Mouse (Mus musculus) left cerebral cortex, adult 18-20 months (tissue): ENCODE data around the gene Gm3238. TPM values are rescaled to one million over a fixed set of nuclear protein-coding genes. Genes with fewer than 3 reads are reported as not detected.
"Not testable (repeated sequence)": the region's sequence is repeated elsewhere in the genome, so short reads cannot be mapped to it uniquely, and the experiment has no call there.

Experiments used
- DNase-seq, 2 experiments: peaks; one replicate each; pipeline ENCODE4 v3.0.0; 2021 to 2022; ENCODE audit warnings: low spot score in 2 of 2, mixed read lengths in 1 of 2
- long read RNA-seq, 2 experiments: library from polyadenylated mRNA; stranded (forward); transcript quantifications; one replicate each; pipeline ENCODE4 v2.0.0; 2021
- total RNA-seq, 2 experiments: library from RNA; stranded (reverse); gene quantifications; 2 replicates each; pipeline ENCODE4 v1.2.3; 2021

The Gm3238 gene
- not detected for total RNA-seq
- long read RNA-seq, experiment 1 = 0 reads
- long read RNA-seq, experiment 2 = 0 reads

- DNase-seq = not testable (repeated sequence)
These were observed at the start of gene Gm3238 for GRCm38 (mm10) chr10:77771225-77771624. TSS of gene Gm3238 (minus strand) at chr10:77771325.

- no peak for DNase-seq
These were observed 48.1 kb upstream of the Gm3238 start for GRCm38 (mm10) chr10:77819203-77819602.

- no peak for DNase-seq
These were observed 47.4 kb upstream of the Gm3238 start for GRCm38 (mm10) chr10:77818523-77818922.

GRCm38 (mm10) chr10:77815514-77815913 lies 44.4 kb upstream of the Gm3238 start:
- no peak for DNase-seq

GRCm38 (mm10) chr10:77814382-77814781 lies 43.3 kb upstream of the Gm3238 start, which contains the start of gene Gm2696:
TSS of gene Gm2696 (plus strand) at chr10:77814682.
- DNase-seq = no peak

GRCm38 (mm10) chr10:77811743-77812142 lies 40.6 kb upstream of the Gm3238 start, which contains the start of gene Gm9507:
TSS of gene Gm9507 (minus strand) at chr10:77811843.
- no peak for DNase-seq

- no peak for DNase-seq
These were observed 33.0 kb upstream of the Gm3238 start for GRCm38 (mm10) chr10:77804095-77804494.

GRCm38 (mm10) chr10:77798921-77799508 lies 27.9 kb upstream of the Gm3238 start, which contains the start of gene Gm19668:
TSS of gene Gm19668 (minus strand) at chr10:77799133.
- no peak for DNase-seq

GRCm38 (mm10) chr10:77798164-77798920 lies 27.2 kb upstream of the Gm3238 start:
- DNase-seq = not testable (repeated sequence)

- DNase-seq = no peak
These were observed 26.6 kb upstream of the Gm3238 start for GRCm38 (mm10) chr10:77797677-77798076.

GRCm38 (mm10) chr10:77794976-77795375 lies 23.9 kb upstream of the Gm3238 start, which contains the start of gene Gm9639:
TSS of gene Gm9639 (minus strand) at chr10:77795076.
- DNase-seq = no peak

GRCm38 (mm10) chr10:77788621-77789020 lies 17.5 kb upstream of the Gm3238 start:
- DNase-seq = no peak

- not testable (repeated sequence) for DNase-seq
These were observed 16.8 kb upstream of the Gm3238 start, which contains the start of gene Gm7137 for GRCm38 (mm10) chr10:77787876-77788275. TSS of gene Gm7137 (minus strand) at chr10:77788200.

- not testable (repeated sequence) for DNase-seq
These were observed 12.3 kb upstream of the Gm3238 start for GRCm38 (mm10) chr10:77783396-77783795.

- DNase-seq = not testable (repeated sequence)
These were observed 11.3 kb upstream of the Gm3238 start, which contains the start of gene Gm3250 for GRCm38 (mm10) chr10:77782442-77782841. TSS of gene Gm3250 (minus strand) at chr10:77782542.

- not testable (repeated sequence) for DNase-seq
These were observed 5.7 kb upstream of the Gm3238 start, which contains the start of gene Gm7138 for GRCm38 (mm10) chr10:77776844-77777243. TSS of gene Gm7138 (minus strand) at chr10:77776944.

GRCm38 (mm10) chr10:77772142-77772541 lies 1.0 kb upstream of the Gm3238 start:
- DNase-seq = not testable (repeated sequence)

- DNase-seq = no peak
These were observed 1.4 kb downstream of the Gm3238 start for GRCm38 (mm10) chr10:77769727-77770126.

- not testable (repeated sequence) for DNase-seq
These were observed 11.5 kb downstream of the Gm3238 start, which contains the start of gene Gm3233 for GRCm38 (mm10) chr10:77759582-77759981. TSS of gene Gm3233 (minus strand) at chr10:77759682.

GRCm38 (mm10) chr10:77753448-77753847 lies 17.7 kb downstream of the Gm3238 start:
- no peak for DNase-seq

GRCm38 (mm10) chr10:77752312-77752711 lies 18.8 kb downstream of the Gm3238 start:
- DNase-seq = not testable (repeated sequence)

- DNase-seq = not testable (repeated sequence)
These were observed 19.9 kb downstream of the Gm3238 start, which contains the start of gene Gm9736 for GRCm38 (mm10) chr10:77751254-77751653. TSS of gene Gm9736 (minus strand) at chr10:77751354.
